Mouse (Mus musculus): Measurements from ENCODE around the gene Gm11938.

- TF ChIP-seq POLR2A (IDR thresholded peaks at IDR 0.05; ENCODE audit: low read depth, low read length) (no peak), CTCF (IDR thresholded peaks at IDR 0.05; ENCODE audit: extremely low read depth, insufficient read length, insufficient replicate concordance, low read depth, low read length) (no peak)
Measured at GRCm38 (mm10) chr11:99559366-99559765, 43.7 kb downstream of the Gm11938 start, which contains the start of gene Gm11939.
